Comparison of ENCODE assay signal across 9 mouse cellular contexts in the genomic region with DNA sequence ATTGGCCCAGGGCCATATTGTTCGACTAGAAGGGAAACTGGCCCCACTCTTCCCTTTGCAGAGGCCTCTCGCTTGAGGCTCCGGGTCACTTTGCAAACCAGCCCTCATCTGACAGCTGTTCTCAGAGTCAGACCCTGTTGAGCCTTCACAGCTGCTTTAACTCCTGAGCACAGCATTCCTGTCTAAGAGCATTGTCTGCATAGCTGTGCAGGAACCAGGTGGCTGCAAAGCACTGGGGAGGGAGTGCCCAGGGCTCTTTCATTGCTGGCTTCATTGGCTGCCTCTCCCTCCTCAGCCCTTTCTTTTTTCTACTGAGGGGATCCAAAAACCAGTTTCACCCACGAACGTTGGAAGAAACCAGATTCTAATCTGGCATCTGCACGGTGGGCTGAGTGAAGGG. TPM values are rescaled to one million over a fixed set of nuclear protein-coding genes. Genes with fewer than 3 reads are reported as not detected.
DNase-seq lines count a peak whose midpoint lies in the region; ATAC-seq and TF ChIP-seq lines count a peak whose summit lies in the region.
"Had no signal": no experiment of that assay in that cellular context is flagged by ENCODE, and none has a peak within 500 bp of the region (broad histone marks: within the 10 kb centered on the region; RNA-seq: fewer than 3 reads in every experiment).

No protein-coding gene starts in this region.

- 5% methylated on average over 6 of the region's 6 CpGs for WGBS in limb, embryonic 12.5 days
- WGBS in thymus, adult 2 months = 1% methylated on average over 6 of the region's 6 CpGs

- TF ChIP-seq POLR2A in embryonic fibroblast, embryonic 13.5 days (IDR thresholded peaks at IDR 0.05; ENCODE audit: low read depth, low read length) = no peak
- 0 out of 2 replicates have a peak, but pooled peaks have one; percentile 33 for TF ChIP-seq POLR2A in thymus, adult 2 months (IDR thresholded peaks at IDR 0.05; ENCODE audit: control insufficient read depth, extremely low read depth, insufficient read depth, low read length, poor library complexity)

- peak; percentile 77 for ATAC-seq in limb, embryonic 12.5 days (ENCODE audit: insufficient number of reproducible peaks, insufficient read depth, low FRiP score, low TSS enrichment, low read depth)

- peak; percentile 45 for DNase-seq in kidney, postnatal 14 days
- no peak for DNase-seq in kidney, adult 8-10 months
- peak; percentile 69 for DNase-seq in thymus, adult 2 months
- DNase-seq in layer of hippocampus, adult 8-10 months (ENCODE audit: low spot score in 2 of 2) = no peak
- no peak for DNase-seq in adrenal gland, adult 8-10 months
- no peak for DNase-seq in adrenal gland, postnatal 14 days

- H3K9ac ChIP-seq in limb, embryonic 12.5 days (replicated peaks) = no peak overlapping the region

- H3K27ac ChIP-seq in embryonic fibroblast, embryonic 13.5 days (ENCODE audit: insufficient read depth, low read length) = peak overlapping the region; percentile 65
- peak overlapping the region; percentile 86 for H3K27ac ChIP-seq in limb, embryonic 12.5 days
- H3K27ac ChIP-seq in thymus, adult 2 months (ENCODE audit: control insufficient read depth, insufficient read depth, low read length) = peak overlapping the region; percentile 97
- H3K27ac ChIP-seq: heart, adult 2 months had no signal

- peak overlapping the region; percentile 27 for H3K4me2 ChIP-seq in limb, embryonic 12.5 days

- H3K27me3 ChIP-seq in limb, embryonic 12.5 days = no peaks in the 10 kb centered on the region
- no peaks in the 10 kb centered on the region for H3K27me3 ChIP-seq in thymus, adult 2 months (ENCODE audit: control insufficient read depth, insufficient read depth, low read length)

- H3K4me1 ChIP-seq in embryonic fibroblast, embryonic 13.5 days (ENCODE audit: control insufficient read depth, insufficient read depth, low read length) = peaks cover 55% of the 10 kb centered on the region
- H3K4me1 ChIP-seq in limb, embryonic 12.5 days (replicated peaks) = peaks cover 58% of the 10 kb centered on the region
- H3K4me1 ChIP-seq in thymus, adult 2 months (replicated peaks; ENCODE audit: control insufficient read depth, insufficient read depth, low read length) = peaks cover 51% of the 10 kb centered on the region

- no peak for TF ChIP-seq CTCF in embryonic fibroblast, embryonic 13.5 days (IDR thresholded peaks at IDR 0.05; ENCODE audit: borderline replicate concordance, insufficient read depth, low read length)
- no peak for TF ChIP-seq CTCF in thymus, adult 2 months (IDR thresholded peaks at IDR 0.05; ENCODE audit: borderline replicate concordance, control insufficient read depth, extremely low read depth, insufficient read depth, low read length, poor library complexity)

- 0 out of 2 replicates have a peak, but pooled peaks cover 6% of the 10 kb centered on the region for H3K36me3 ChIP-seq in limb, embryonic 12.5 days
- H3K36me3 ChIP-seq in thymus, adult 2 months (ENCODE audit: control insufficient read depth, insufficient read depth, low read length) = peaks cover 18% of the 10 kb centered on the region

- H3K4me3 ChIP-seq in embryonic fibroblast, embryonic 13.5 days (ENCODE audit: insufficient read depth, low read length) = no peak overlapping the region
- H3K4me3 ChIP-seq in limb, embryonic 12.5 days (replicated peaks) = no peak overlapping the region
- no peak overlapping the region for H3K4me3 ChIP-seq in thymus, adult 2 months (ENCODE audit: control insufficient read depth, insufficient read depth, low read length)
- H3K4me3 ChIP-seq: heart, adult 2 months had no signal

- H3K9me3 ChIP-seq in limb, embryonic 12.5 days = no peaks in the 10 kb centered on the region

RNA-seq across cellular contexts. Expression of gene Anxa2, which starts 17.5 kb away (rescaled TPM):
- 1,213 and 1,412 TPM in 2 replicates for polyA plus RNA-seq in embryonic fibroblast, embryonic 13.5 days (2011; ENCODE audit: insufficient read length, low read depth, missing spikeins)
- polyA plus RNA-seq in limb, embryonic 12.5 days (2016; fragmentation: Nextera tagmentation; extraction: Ambion mirVana) = 261 and 301 TPM in 2 replicates
- polyA plus RNA-seq in thymus, adult 2 months (2012; rRNA removed) = 409 and 412 TPM in 2 replicates
- total RNA-seq in layer of hippocampus, adult 8-10 months (2022) = 10 to 100 TPM; 12.0 to 19.0 (median 15.6) TPM
- 100 to 1,000 TPM; 281 to 586 (median 466) TPM for total RNA-seq in adrenal gland, adult 8-10 months (2022)
- total RNA-seq in adrenal gland, postnatal 14 days (2021) = 302 and 335 TPM in 2 replicates

Comparison
In these comparisons a context has a peak if more than half of its experiments do, and no peak if none do; other contexts are left out.
1. DNase-seq: peak in kidney, postnatal 14 days (single experiment) and thymus, adult 2 months (single experiment); none in kidney, adult 8-10 months (0 of 2), layer of hippocampus, adult 8-10 months (0 of 2), adrenal gland, adult 8-10 months (single experiment) and adrenal gland, postnatal 14 days (single experiment).
2. RNA of gene Anxa2, which starts 17.5 kb away (total RNA-seq): 281 to 586 TPM in adrenal gland, adult 8-10 months and 302 to 335 TPM in adrenal gland, postnatal 14 days; 12.0 to 19.0 TPM in layer of hippocampus, adult 8-10 months; every median in the first group is over 10 times any median in the second.
3. Peak in every context shown above with its lines, with median percentiles within 50 percentile points of each other: H3K27ac ChIP-seq.